Mouse (Mus musculus) adrenal gland (tissue): ENCODE data around the gene Reep3.

Experiments
- intact Hi-C: fragments of 180-260 bp; cut with DNase I; formaldehyde crosslinking; loops from one replicate; pipeline ENCODE4 v1.15.1; 2025

Reep3 gene

GRCm38 (mm10) chr10:67085124-67085523 lies 11.6 kb downstream of the Reep3 start:
- intact Hi-C loops, result no loop called here

- intact Hi-C loops, result no loop called here
These were observed 13.1 kb downstream of the Reep3 start for GRCm38 (mm10) chr10:67083446-67084166.

GRCm38 (mm10) chr10:67082531-67082930 lies 14.2 kb downstream of the Reep3 start:
- intact Hi-C loops, result no loop called here

- intact Hi-C loops, result no loop called here
These were observed 15.3 kb downstream of the Reep3 start for GRCm38 (mm10) chr10:67081206-67082007.

GRCm38 (mm10) chr10:67079030-67079429 lies 17.7 kb downstream of the Reep3 start:
- intact Hi-C loops, result no loop called here

GRCm38 (mm10) chr10:67075931-67076878 lies 20.5 kb downstream of the Reep3 start:
- intact Hi-C loops, result no loop called here

GRCm38 (mm10) chr10:67073577-67073976 lies 23.2 kb downstream of the Reep3 start:
- intact Hi-C loops, result no loop called here

GRCm38 (mm10) chr10:67072600-67072999 lies 24.1 kb downstream of the Reep3 start:
- intact Hi-C loops, result no loop called here

GRCm38 (mm10) chr10:67071884-67072283 lies 24.9 kb downstream of the Reep3 start:
- intact Hi-C loops, result no loop called here

- intact Hi-C loops, result no loop called here
These were observed 25.4 kb downstream of the Reep3 start for GRCm38 (mm10) chr10:67071389-67071788.

GRCm38 (mm10) chr10:67069013-67069412 lies 27.7 kb downstream of the Reep3 start:
- intact Hi-C loops, result no loop called here

- intact Hi-C loops, result no loop called here
These were observed 30.3 kb downstream of the Reep3 start for GRCm38 (mm10) chr10:67066421-67066820.

- intact Hi-C loops, result no loop called here
These were observed 30.8 kb downstream of the Reep3 start for GRCm38 (mm10) chr10:67065927-67066326.

GRCm38 (mm10) chr10:67065277-67065887 lies 31.4 kb downstream of the Reep3 start:
- intact Hi-C loops, result no loop called here

GRCm38 (mm10) chr10:67061823-67062222 lies 34.9 kb downstream of the Reep3 start:
- intact Hi-C loops, result no loop called here

GRCm38 (mm10) chr10:67061367-67061801 lies 35.4 kb downstream of the Reep3 start:
- intact Hi-C loops, result no loop called here

GRCm38 (mm10) chr10:67058702-67059101 lies 38.0 kb downstream of the Reep3 start:
- intact Hi-C loops, result no loop called here

- intact Hi-C loops, result no loop called here
These were observed 38.4 kb downstream of the Reep3 start for GRCm38 (mm10) chr10:67058297-67058696.

GRCm38 (mm10) chr10:67057696-67058095 lies 39.0 kb downstream of the Reep3 start:
- intact Hi-C loops, result no loop called here

- intact Hi-C loops, result no loop called here
These were observed 39.5 kb downstream of the Reep3 start for GRCm38 (mm10) chr10:67057208-67057607.
